Mouse (Mus musculus) frontal cortex, adult 2 months (tissue): ENCODE data around the gene Tmem169. TPM values are rescaled to one million over a fixed set of nuclear protein-coding genes. Genes with fewer than 3 reads are reported as not detected.

Experiments used
- DNase-seq, 2 experiments: peaks; one replicate each; pipeline ENCODE4 v3.0.0; 2022; ENCODE audit warnings: low spot score in 1 of 2; ENCODE audit errors: extremely low spot score in 1 of 2
- polyA plus RNA-seq: library from polyadenylated mRNA; depleted of rRNA; stranded (reverse); fragments of >200 nt; gene quantifications from 2 replicates; pipeline ENCODE4 v1.2.3, GENCODE M21; 2012

Tmem169 gene
- polyA plus RNA-seq, 1 experiment: 19.6 TPM

DNA sequence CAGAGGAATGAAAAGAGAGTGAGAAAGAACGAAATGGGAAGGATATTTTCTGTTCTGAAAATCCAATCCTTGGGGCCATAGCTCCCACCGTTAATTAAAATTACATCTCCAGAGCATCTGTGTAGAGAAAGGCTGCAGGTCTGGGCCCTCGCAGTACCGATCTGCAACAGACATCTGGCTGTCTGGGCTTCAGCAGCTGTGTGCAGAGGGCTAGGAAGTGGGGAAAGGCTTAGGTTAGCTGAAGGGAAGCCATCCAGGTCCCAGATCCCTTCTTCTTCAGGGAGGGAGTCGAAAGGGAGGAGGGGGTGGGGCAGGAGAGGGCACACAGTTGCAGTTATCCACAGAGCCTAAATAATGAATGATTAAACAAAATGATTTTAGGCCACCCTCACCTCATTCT lies 370 bp downstream of the Tmem169 start:
- DNase-seq: no peak

- DNase-seq: no peak
Observed at GRCm38 (mm10) chr1:72286904-72287303, 2.7 kb downstream of the Tmem169 start.

DNA sequence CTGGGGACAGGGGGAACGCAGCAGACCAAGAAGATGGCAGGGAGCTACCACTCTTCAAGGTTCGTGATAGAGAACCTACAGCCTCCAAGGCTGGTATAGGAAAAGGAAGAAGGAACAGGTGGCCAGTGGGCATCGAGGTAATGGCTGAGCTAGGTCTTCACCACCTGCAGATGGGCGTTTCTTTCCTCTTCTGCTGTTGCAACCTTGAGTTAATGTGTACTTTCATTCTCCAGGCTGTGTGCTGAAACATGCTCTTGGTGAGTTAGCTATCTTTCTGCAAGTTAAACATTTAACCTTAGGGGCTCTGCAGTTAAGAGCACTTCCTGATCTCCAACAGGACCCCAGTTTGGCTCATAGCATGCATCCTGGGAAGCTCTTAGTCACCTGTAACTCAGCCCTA lies 3.7 kb downstream of the Tmem169 start:
- DNase-seq: no peak

DNA sequence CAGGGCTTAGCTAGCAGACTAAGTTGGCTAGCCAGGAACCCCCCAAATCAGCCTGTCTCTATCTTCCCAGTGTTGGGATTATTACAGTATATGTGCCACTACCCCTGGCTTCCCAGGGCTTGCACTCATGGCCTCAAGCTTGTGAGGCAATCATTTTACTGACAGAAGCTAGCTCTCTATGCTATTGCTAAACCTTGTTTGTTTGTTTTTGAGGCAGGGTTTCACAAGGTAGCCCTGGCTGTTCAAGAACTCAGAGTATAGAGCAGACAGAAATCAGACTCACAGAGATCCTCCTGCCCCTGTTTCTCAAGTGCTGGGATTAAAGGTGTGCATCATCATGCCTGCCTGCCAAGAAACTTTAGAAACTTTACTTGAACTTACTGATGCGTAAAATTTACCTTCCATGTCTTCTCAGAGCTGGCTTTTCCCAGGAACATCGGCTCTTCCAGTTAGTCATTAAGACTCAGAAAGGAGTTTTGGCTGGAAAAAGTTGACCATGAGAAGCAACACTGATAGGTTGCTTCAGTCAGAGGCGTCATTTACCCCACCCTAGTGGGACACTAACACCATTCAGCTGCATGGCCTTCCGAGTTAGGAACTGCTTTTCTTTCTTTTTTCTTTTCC lies 4.5 kb downstream of the Tmem169 start:
- no peak for DNase-seq

DNA sequence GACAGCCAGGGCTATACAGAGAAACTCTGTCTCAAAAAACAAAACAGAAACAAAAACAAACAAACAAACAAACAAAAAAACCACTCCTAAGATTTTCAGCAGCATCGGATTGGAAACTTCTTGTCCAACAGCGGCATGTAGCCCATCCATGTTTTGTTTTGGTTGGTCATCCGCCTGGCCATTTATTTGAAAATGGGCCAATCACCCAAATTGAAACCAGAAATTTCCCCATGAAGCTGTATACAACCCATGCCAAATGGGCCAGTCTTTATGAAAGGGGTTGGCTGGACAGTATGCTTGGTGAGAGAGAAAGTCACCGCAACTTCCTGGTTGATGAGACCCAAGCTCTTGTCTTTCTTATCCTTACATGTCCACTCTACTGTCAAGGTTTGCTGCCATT lies 6.7 kb downstream of the Tmem169 start:
- no peak for DNase-seq

DNA sequence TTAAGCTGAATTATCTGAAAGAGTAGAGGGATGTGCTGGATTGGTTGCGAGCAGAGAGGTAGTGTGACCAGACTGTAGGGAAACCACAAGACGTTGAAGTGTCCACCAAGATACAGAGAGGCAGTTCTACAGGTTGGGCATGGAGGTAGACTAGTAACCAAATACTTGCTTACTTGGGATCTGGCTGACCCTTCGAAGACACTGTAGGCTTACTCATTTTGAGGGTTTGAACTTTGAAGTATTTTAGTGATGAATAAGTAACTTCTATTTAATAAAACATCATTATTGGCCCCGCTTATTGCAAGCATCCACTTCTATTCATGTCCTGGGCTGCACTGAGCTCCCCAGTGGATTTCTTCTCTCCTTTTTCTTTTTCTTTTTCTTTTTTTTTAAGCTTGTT lies 7.3 kb downstream of the Tmem169 start:
- DNase-seq: no peak

- DNase-seq: no peak
Observed at GRCm38 (mm10) chr1:72291925-72292324, 7.8 kb downstream of the Tmem169 start.

- DNase-seq: no peak
Observed at GRCm38 (mm10) chr1:72293869-72294663, 9.9 kb downstream of the Tmem169 start.

- DNase-seq: peak in 1 of 2 experiments; percentile 39
Observed at GRCm38 (mm10) chr1:72295746-72296145, 11.6 kb downstream of the Tmem169 start.

DNA sequence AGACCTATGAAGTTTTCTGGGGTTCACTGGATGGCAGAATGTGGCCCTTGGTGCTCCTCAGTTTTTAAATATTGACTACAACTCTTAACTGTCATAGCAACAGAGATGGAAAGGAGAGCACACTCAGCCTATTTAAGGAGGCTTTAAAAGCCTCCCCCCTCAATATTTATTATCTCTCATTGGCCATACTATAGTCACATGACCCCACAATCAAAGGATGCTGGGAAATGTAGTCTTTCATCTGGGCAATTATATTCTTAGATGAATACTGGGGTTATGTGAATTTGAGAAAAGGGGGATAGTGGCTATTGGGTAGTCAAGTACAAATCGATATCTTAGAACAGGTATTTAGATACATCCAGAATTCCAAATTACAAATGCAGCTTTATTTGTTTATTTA lies 17.7 kb downstream of the Tmem169 start:
- no peak for DNase-seq

DNA sequence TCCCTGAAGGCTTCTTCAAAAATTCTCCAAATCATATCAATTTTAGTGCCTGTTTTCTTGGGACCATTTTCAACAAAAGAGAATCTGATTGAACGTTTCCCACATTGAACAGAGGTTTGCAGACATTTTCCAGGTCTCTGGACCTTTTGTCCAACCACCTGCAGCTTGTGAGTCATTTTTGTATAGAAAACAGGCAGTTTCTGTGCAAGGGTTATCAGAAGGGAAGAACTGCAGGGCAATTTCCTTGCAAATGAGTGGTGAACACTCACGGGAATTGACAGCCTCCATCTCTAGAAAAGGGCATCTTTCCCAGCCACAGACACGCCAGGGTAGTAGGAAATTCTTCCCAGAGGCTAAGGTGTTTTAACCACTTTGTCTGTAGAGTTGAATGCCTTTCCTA lies 22.1 kb downstream of the Tmem169 start:
- DNase-seq: no peak

- DNase-seq: peak in 1 of 2 experiments; percentile 59
Observed at GRCm38 (mm10) chr1:72306679-72307181, 22.6 kb downstream of the Tmem169 start.

DNA sequence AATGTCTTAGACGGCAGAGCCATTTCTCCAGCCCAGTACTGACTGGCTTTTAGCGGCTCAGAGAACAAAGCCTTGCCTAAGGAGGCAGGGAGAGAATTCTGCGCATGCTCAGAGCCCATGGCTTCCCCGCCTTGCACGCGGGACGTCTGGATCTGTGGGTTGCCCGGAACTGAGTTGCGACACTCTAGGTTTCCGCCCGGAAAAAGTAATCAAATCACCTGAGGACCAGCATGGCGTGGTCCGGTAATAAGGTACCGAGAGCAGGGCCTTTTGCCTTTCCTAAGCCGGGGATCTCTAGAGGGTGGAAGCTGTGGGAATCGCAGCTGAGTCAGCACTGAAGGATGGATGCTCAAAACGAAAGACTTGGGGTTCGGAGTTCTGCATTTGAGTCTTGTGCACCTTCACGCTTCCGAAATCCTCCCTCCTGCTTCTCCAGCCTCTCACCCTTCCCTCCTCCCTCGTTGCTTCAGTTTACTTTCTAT lies 23.2 kb downstream of the Tmem169 start, which contains the start of gene Xrcc5:
Xrcc5 (plus strand) TSS at position 105 of the 482 bp plus-strand sequence.
- DNase-seq: peak; percentile 91 to 98

GRCm38 (mm10) chr1:72308919-72309318 lies 24.8 kb downstream of the Tmem169 start:
- DNase-seq: no peak

GRCm38 (mm10) chr1:72309744-72310424 lies 25.7 kb downstream of the Tmem169 start:
- DNase-seq: no peak

GRCm38 (mm10) chr1:72312701-72313398 lies 28.7 kb downstream of the Tmem169 start:
- DNase-seq: no peak

DNA sequence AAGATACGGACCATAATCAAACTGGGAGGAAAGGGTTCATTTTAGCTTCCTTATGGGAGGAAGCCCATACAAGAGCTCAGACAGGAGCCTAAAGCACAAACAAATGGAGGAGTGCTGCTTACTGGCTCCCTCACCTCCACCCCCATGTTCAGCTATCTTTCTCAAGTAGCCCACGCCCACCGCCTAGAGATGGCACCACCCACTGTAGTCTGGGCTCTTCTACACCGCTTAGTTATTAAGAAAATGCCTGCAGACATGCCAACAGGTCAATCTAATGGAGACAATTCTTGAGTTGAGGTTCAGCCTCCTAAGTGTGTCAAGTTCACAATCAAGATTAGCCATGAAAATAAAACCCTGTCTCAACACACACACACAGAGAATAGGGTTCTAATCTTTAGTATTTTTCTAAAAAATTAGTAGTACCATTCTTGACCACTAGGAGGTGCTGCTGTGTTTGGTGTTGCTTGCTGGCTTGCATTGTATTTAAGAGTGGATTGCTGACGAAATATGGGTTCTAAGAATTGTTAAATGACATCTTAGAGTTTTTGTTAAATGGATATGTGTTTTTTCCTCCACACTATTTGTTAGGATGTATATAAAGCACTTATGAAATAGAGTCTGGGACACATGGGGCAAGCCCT lies 29.4 kb downstream of the Tmem169 start:
- peak in 1 of 2 experiments; percentile 84 for DNase-seq

GRCm38 (mm10) chr1:72315447-72315846 lies 31.3 kb downstream of the Tmem169 start:
- no peak for DNase-seq

GRCm38 (mm10) chr1:72316409-72316808 lies 32.2 kb downstream of the Tmem169 start:
- no peak for DNase-seq

- DNase-seq: no peak
Observed at GRCm38 (mm10) chr1:72316901-72317300, 32.7 kb downstream of the Tmem169 start.
